Mouse (Mus musculus): ENCODE measurements at regions not wholly inside any gene's neighbourhood (a gene's known extent, or its start where the extent isn't known, plus 50 kb on each side); places are given as distances from the start of the nearest gene placed in this dataset.

- TF ChIP-seq CTCF (IDR thresholded peaks at IDR 0.05), result no peak
- DNase-seq (ENCODE audit: extremely low spot score in 1 of 2, low spot score in 2 of 2), result peak in 1 of 2 experiments; percentile 15
- intact Hi-C loops (cut with DNase I), result no loop called here
- Histone ChIP-seq H3K4me3 (no peak overlapping the region), H3K27ac (no peak overlapping the region)
Measured at GRCm38 (mm10) chr8:42614077-42614476, 527.2 kb downstream of the Triml1 start.

DNA sequence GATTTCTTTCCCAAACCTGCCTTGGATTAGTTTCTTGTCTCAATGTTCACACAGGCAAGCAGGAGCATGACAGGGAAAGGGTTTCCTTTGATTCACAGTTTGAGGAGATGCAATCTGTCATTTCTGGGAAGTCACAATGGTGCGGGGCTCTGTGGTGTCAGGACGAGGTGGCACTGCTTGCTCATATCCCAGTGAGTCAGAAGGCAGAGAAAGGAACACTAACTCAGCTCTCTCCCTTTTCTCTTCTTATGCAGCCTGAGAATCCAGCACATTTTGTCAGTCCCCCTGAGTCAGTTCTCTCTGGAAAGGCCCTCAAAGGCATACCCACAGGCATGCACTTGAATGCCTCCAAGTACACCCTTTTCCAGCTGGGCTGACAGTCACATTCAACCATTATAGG is 544.6 kb downstream of the Triml1 start:
- Histone ChIP-seq H3K4me3 (no peak overlapping the region), H3K27ac (no peak overlapping the region)
- peak in 1 of 2 experiments; percentile 9 for DNase-seq (ENCODE audit: extremely low spot score in 1 of 2, low spot score in 2 of 2)
- no peak for TF ChIP-seq CTCF (IDR thresholded peaks at IDR 0.05)
- intact Hi-C loops (cut with DNase I), result no loop called here
